Mouse (Mus musculus): ENCODE data around the gene Gm128. TPM values are rescaled to one million over a fixed set of nuclear protein-coding genes. Genes with fewer than 3 reads are reported as not detected.
"Not testable (repeated sequence)": the region's sequence is repeated elsewhere in the genome, so short reads cannot be mapped to it uniquely, and the experiment has no call there.

Gm128 gene
- total and polyA plus RNA-seq, 2 experiments from 2014 or later: not detected

GRCm38 (mm10) chr3:95223041-95223440 is 18.4 kb downstream of the Gm128 start:
- no peak for TF ChIP-seq EP300 (IDR thresholded peaks at IDR 0.05; ENCODE audit: low read depth)
- no peak for TF ChIP-seq CTCF (IDR thresholded peaks at IDR 0.05; ENCODE audit: low read depth)
- no peak overlapping the region for H3K4me2 ChIP-seq (ENCODE audit: low read depth, low read length)
- H3K4me3 ChIP-seq (ENCODE audit: low read depth, low read length): no peak overlapping the region
- WGBS: 93% methylated on average over 2 of the region's 2 CpGs
- H3K9ac ChIP-seq (replicated peaks; ENCODE audit: low read depth, low read length): no peak overlapping the region
- no peaks in the 10 kb centered on the region for H3K9me3 ChIP-seq (replicated peaks; ENCODE audit: control insufficient read depth, low read length)
- 0 out of 2 replicates have a peak, but pooled peaks cover 8% of the 10 kb centered on the region for H3K36me3 ChIP-seq (replicated peaks; ENCODE audit: control insufficient read depth, insufficient read depth, low read length)
- H3K27me3 ChIP-seq (ENCODE audit: control insufficient read depth, insufficient read depth, low read length): no peaks in the 10 kb centered on the region
- ATAC-seq (ENCODE audit: insufficient read depth, low read depth) (no peak), DNase-seq (ENCODE audit: low spot score) (no peak)
- H3K4me1 ChIP-seq (ENCODE audit: control insufficient read depth, insufficient read depth): peaks cover 14% of the 10 kb centered on the region; the same call in 1 of the 2 replicates
- peak overlapping the region; percentile 47; the same call in 1 of the 2 replicates for H3K27ac ChIP-seq (ENCODE audit: low read depth)

DNA sequence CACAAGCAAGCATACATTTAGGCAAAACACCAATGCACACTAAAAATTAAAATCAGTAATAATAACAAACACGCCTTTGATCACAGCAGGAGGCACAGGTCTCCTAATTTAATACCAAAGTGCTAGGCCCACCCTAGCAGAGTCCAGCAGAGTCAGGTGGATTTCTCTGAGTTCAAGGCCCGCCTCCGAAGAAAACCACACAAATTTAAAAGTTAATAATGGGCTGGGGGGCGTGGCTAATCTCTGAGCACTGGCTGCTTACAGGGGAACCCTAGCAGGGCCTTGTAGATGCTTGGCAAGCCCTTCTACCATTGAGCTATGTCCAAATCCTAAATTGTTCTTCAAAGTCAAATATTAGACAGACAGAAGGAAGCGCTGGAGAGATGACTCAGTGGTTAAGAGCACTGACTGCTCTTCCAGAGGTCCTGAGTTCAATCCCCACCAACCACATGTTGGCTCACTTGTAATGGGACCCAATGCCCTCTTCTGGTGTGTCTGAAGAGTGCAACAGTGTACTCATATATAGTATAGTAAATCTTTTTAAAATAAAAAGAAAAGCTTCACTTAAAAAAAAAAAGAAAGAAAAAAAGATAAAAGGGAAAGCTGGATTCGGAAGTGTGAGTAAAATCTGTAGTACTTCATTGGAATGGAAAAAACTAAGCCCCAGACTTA is 22.8 kb downstream of the Gm128 start:
- peak overlapping the region; percentile 63 for H3K4me2 ChIP-seq (ENCODE audit: low read depth, low read length)

DNA sequence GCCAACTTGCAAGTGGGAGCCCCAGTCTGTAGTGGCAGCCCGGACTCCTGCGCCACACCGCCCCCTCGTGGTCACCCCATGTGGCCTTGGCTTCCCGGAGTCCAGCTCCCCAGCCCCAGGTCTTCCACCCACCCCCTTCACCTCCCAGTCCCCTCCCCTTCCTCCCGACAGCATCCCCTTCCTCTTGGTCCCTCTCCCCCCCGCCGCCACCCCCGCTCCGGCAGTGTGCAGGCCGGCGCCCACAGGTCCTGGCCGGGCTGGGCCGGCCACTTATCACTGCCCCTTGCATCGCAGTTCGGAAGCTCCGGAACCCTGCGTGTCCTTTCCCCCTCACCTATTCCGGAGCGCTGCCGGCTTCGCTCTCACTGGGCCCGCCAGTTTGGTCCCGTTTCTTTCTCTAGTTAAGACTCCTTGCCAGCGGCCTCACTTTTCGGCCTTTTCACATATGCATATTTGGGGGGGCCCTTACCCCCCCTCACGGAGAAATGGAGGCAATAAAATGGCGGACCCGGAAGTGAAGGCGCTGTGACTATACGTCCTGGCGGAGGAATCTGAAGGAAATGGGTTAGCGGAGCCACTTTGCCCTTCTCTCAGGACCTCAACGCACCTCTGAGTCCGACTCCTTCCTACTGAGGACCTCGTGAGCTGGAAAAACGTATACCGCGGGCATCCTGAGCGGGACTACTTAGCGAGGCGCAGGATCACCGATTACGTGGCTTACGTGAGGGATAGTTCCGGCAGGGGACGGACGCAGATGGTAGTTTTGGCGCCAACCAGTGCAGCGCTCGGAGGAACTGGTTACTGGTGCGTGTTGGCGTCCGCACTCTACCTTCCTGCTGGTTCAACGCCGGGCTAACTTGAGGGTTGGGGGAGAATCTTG is 23.9 kb downstream of the Gm128 start, which contains the start of gene Gabpb2:
Gabpb2 (minus strand) TSS at position 662 of the 880 bp plus-strand sequence.
- Histone ChIP-seq H3K27me3 (ENCODE audit: control insufficient read depth, insufficient read depth, low read length) (no peaks in the 10 kb centered on the region), H3K4me3 (ENCODE audit: low read depth, low read length) (peak within 1 kb of the TSS; percentile 84), H3K9me3 (replicated peaks; ENCODE audit: control insufficient read depth, low read length) (no peaks in the 10 kb centered on the region), H3K9ac (replicated peaks; ENCODE audit: low read depth, low read length) (peak within 1 kb of the TSS; percentile 87), H3K27ac (ENCODE audit: low read depth) (peak within 1 kb of the TSS; percentile 98), H3K4me2 (ENCODE audit: low read depth, low read length) (peak within 1 kb of the TSS; percentile 63), H3K4me1 (ENCODE audit: control insufficient read depth, insufficient read depth) (peaks cover 11% of the 10 kb centered on the region; the same call in 1 of the 2 replicates), H3K36me3 (replicated peaks; ENCODE audit: control insufficient read depth, insufficient read depth, low read length) (peaks cover 34% of the 10 kb centered on the region)
- DNase-seq (ENCODE audit: low spot score) (peak; percentile 94), ATAC-seq (ENCODE audit: insufficient read depth, low read depth) (peak; percentile 91)
- TF ChIP-seq EP300 (IDR thresholded peaks at IDR 0.05; ENCODE audit: low read depth) (peak; percentile 44; the same call in 1 of the 2 replicates), CTCF (IDR thresholded peaks at IDR 0.05; ENCODE audit: low read depth) (peak; percentile 83)
- under 1% methylated on average over 55 of the region's 56 CpGs for WGBS

More for the DNA sequence above, 22.8 kb downstream of the Gm128 start:
- H3K27me3 ChIP-seq (ENCODE audit: control insufficient read depth, insufficient read depth, low read length): no peaks in the 10 kb centered on the region
- no peaks in the 10 kb centered on the region for H3K9me3 ChIP-seq (replicated peaks; ENCODE audit: control insufficient read depth, low read length)
- ATAC-seq (ENCODE audit: insufficient read depth, low read depth) (no peak), DNase-seq (ENCODE audit: low spot score) (no peak)
- TF ChIP-seq CTCF (IDR thresholded peaks at IDR 0.05; ENCODE audit: low read depth): no peak
- no peak for TF ChIP-seq EP300 (IDR thresholded peaks at IDR 0.05; ENCODE audit: low read depth)
- H3K27ac ChIP-seq (ENCODE audit: low read depth): peak overlapping the region; percentile 98; the same call in 1 of the 2 replicates
- peak overlapping the region; percentile 84; the same call in 1 of the 2 replicates for H3K4me3 ChIP-seq (ENCODE audit: low read depth, low read length)
- H3K9ac ChIP-seq (replicated peaks; ENCODE audit: low read depth, low read length): no peak overlapping the region
- peaks cover 11% of the 10 kb centered on the region; the same call in 1 of the 2 replicates for H3K4me1 ChIP-seq (ENCODE audit: control insufficient read depth, insufficient read depth)
- 82% methylated on average over 6 of the region's 6 CpGs for WGBS
- peaks cover 30% of the 10 kb centered on the region for H3K36me3 ChIP-seq (replicated peaks; ENCODE audit: control insufficient read depth, insufficient read depth, low read length)

DNA sequence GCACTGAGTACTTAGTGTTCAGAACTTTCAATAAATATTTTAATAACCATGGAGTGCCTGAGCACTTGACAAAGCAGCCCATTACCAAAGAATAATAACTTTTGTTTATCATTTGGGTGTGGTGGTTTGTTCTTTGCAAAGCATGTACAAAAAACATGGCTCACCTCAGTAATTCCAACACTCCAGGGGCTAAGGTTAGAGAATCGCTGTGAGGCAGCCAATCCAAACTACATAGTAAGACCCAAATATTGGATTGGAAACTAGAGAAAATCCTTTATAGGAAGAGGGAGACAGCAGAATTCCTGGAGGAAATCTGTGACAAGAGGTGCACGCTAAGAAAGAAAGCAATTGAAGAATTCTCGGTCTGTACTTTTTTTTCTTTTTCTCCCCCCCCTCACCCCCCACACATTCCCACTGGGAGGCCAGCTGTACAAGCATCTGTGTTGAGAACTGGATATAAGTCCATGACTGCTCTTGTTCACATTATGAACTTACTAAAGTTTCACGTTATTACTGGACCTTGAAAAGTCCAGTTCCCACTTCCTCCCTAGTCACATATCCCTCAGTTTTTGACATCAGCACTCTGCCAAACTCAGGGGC is 24.6 kb downstream of the Gm128 start:
- H3K36me3 ChIP-seq (replicated peaks; ENCODE audit: control insufficient read depth, insufficient read depth, low read length): peaks cover 34% of the 10 kb centered on the region
- no peak for TF ChIP-seq CTCF (IDR thresholded peaks at IDR 0.05; ENCODE audit: low read depth)
- no peak for TF ChIP-seq EP300 (IDR thresholded peaks at IDR 0.05; ENCODE audit: low read depth)

DNA sequence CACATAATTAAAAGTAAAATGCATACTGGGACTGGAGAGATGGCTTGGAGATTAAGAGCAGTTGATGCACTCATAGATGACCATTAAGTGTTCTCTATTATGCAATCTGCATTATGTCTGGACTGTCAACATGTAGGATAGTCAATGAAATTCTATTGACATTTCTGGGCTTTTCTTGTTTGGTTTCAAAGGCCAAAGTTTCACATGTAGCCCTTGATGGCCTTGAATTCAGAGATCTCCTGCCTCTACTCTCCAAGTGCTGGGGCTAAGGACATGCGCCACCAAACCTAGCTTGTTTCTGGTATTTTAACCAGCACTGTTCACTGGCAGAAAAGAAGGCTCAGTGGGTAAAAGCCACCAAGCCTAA is 27.8 kb downstream of the Gm128 start:
- no peaks in the 10 kb centered on the region for H3K27me3 ChIP-seq (ENCODE audit: control insufficient read depth, insufficient read depth, low read length)
- no peaks in the 10 kb centered on the region for H3K9me3 ChIP-seq (replicated peaks; ENCODE audit: control insufficient read depth, low read length)
- peaks cover 11% of the 10 kb centered on the region; the same call in 1 of the 2 replicates for H3K4me1 ChIP-seq (ENCODE audit: control insufficient read depth, insufficient read depth)
- no peak overlapping the region for H3K4me2 ChIP-seq (ENCODE audit: low read depth, low read length)
- DNase-seq (ENCODE audit: low spot score) (no peak), ATAC-seq (ENCODE audit: insufficient read depth, low read depth) (no peak)
- no peak overlapping the region for H3K9ac ChIP-seq (replicated peaks; ENCODE audit: low read depth, low read length)
- H3K27ac ChIP-seq (ENCODE audit: low read depth): no peak overlapping the region
- WGBS: 92% methylated on average over 1 of the region's 1 CpGs
- peaks cover 35% of the 10 kb centered on the region for H3K36me3 ChIP-seq (replicated peaks; ENCODE audit: control insufficient read depth, insufficient read depth, low read length)
- no peak for TF ChIP-seq EP300 (IDR thresholded peaks at IDR 0.05; ENCODE audit: low read depth)
- no peak overlapping the region for H3K4me3 ChIP-seq (ENCODE audit: low read depth, low read length)

More for the DNA sequence above, 24.6 kb downstream of the Gm128 start:
- Histone ChIP-seq H3K27me3 (ENCODE audit: control insufficient read depth, insufficient read depth, low read length) (no peaks in the 10 kb centered on the region), H3K27ac (ENCODE audit: low read depth) (peak overlapping the region; percentile 98), H3K4me2 (ENCODE audit: low read depth, low read length) (peak overlapping the region; percentile 63), H3K9me3 (replicated peaks; ENCODE audit: control insufficient read depth, low read length) (no peaks in the 10 kb centered on the region), H3K9ac (replicated peaks; ENCODE audit: low read depth, low read length) (peak overlapping the region; percentile 87), H3K4me1 (ENCODE audit: control insufficient read depth, insufficient read depth) (peaks cover 11% of the 10 kb centered on the region; the same call in 1 of the 2 replicates), H3K4me3 (ENCODE audit: low read depth, low read length) (peak overlapping the region; percentile 84)
- DNase-seq (ENCODE audit: low spot score) (no peak), ATAC-seq (ENCODE audit: insufficient read depth, low read depth) (peak; percentile 45)
- WGBS: 15% methylated on average over 4 of the region's 4 CpGs

GRCm38 (mm10) chr3:95212889-95213608 is 28.3 kb downstream of the Gm128 start:
- H3K36me3 ChIP-seq (replicated peaks; ENCODE audit: control insufficient read depth, insufficient read depth, low read length): peaks cover 38% of the 10 kb centered on the region
- not testable (repeated sequence) for H3K4me2 ChIP-seq (ENCODE audit: low read depth, low read length); H3K9ac ChIP-seq (replicated peaks; ENCODE audit: low read depth, low read length); DNase-seq (ENCODE audit: low spot score); H3K9me3 ChIP-seq (replicated peaks; ENCODE audit: control insufficient read depth, low read length); H3K4me3 ChIP-seq (ENCODE audit: low read depth, low read length); H3K27me3 ChIP-seq (ENCODE audit: control insufficient read depth, insufficient read depth, low read length); H3K4me1 ChIP-seq (ENCODE audit: control insufficient read depth, insufficient read depth); H3K27ac ChIP-seq (ENCODE audit: low read depth); ATAC-seq (ENCODE audit: insufficient read depth, low read depth)
- WGBS: 94% methylated on average over 7 of the region's 10 CpGs
